Mouse (Mus musculus) neural tube, embryonic 11.5 days (tissue): ENCODE results near the gene Tmem116. TPM values are rescaled to one million over a fixed set of nuclear protein-coding genes. Genes with fewer than 3 reads are reported as not detected.

Experiments
- ATAC-seq: fragments of 200-750 bp; cut with Nextera tagmentation; 2 replicates; pipeline ENCODE4 v1.8.0; 2017; ENCODE audit warnings: moderate number of reproducible peaks, mild to moderate bottlenecking, moderate TSS enrichment, moderate library complexity; ENCODE audit not compliant: insufficient read depth, low FRiP score, low TSS enrichment
- DNase-seq: peaks from one replicate; pipeline ENCODE4 v3.0.0-alpha.2; 2015; ENCODE audit warnings: low spot score
- H3K27ac ChIP-seq: fragments of 300-500 bp; sonication (generic); 2 replicates; pipeline ENCODE4 v1.5.1; 2014; ENCODE audit warnings: low read depth, mild to moderate bottlenecking, low read length
- H3K27me3 ChIP-seq: fragments of 300-500 bp; sonication (generic); 2 replicates; pipeline ENCODE4 v1.6.1; 2014; ENCODE audit warnings: mild to moderate bottlenecking, low read length, mixed read lengths; ENCODE audit not compliant: control insufficient read depth, insufficient read depth
- H3K36me3 ChIP-seq: fragments of 300-500 bp; sonication (generic); 2 replicates; pipeline ENCODE4 v1.6.1; 2014; ENCODE audit warnings: mild to moderate bottlenecking, low read length, moderate library complexity, mixed read lengths; ENCODE audit not compliant: control insufficient read depth, insufficient read depth
- H3K4me1 ChIP-seq: fragments of 300-500 bp; sonication (generic); 2 replicates; pipeline ENCODE4 v1.6.1; 2014; ENCODE audit warnings: low read length, mixed read lengths; ENCODE audit not compliant: control insufficient read depth, insufficient read depth
- H3K4me2 ChIP-seq: fragments of 300-500 bp; sonication (generic); 2 replicates; pipeline ENCODE4 v1.6.1; 2014; ENCODE audit warnings: low read depth, mild to moderate bottlenecking, moderate library complexity
- H3K4me3 ChIP-seq: fragments of 300-500 bp; sonication (generic); 2 replicates; pipeline ENCODE4 v1.5.1; 2014; ENCODE audit warnings: low read depth, low read length
- H3K9ac ChIP-seq: fragments of 300-500 bp; sonication (generic); 2 replicates; pipeline ENCODE4 v1.6.1; 2014; ENCODE audit warnings: mild to moderate bottlenecking, low read length
- H3K9me3 ChIP-seq: fragments of 300-500 bp; sonication (generic); 2 replicates; pipeline ENCODE4 v1.6.1; 2016; ENCODE audit warnings: low read length; ENCODE audit not compliant: control insufficient read depth
- WGBS: fragments of 180-500 bp; shearing (Covaris S2); extraction: QIAGEN DNeasy Blood & Tissue Kit; methylation state at CpG from one replicate; pipeline ENCODE4 v1.1.7; 2014; 5-methylcytosine and 5-hydroxymethylcytosine counted together
- polyA plus RNA-seq: library from polyadenylated mRNA; unstranded; fragments of >200 nt; fragmentation: Nextera tagmentation; extraction: Ambion mirVana; gene quantifications from 2 replicates; pipeline ENCODE4 v1.2.1, GENCODE M21; 2014

Gene Tmem116
- polyA plus RNA-seq = 1.1 and 1.8 TPM in 2 replicates

GRCm38 (mm10) chr5:121451644-121452025 is at the start of gene Tmem116:
Tmem116 (plus strand) TSS chr5:121451893.
- Histone ChIP-seq H3K9ac (peak within 1 kb of the TSS; percentile 90), H3K4me3 (peak within 1 kb of the TSS; percentile 74), H3K4me1 (no peaks in the 10 kb centered on the region; the same call in 1 of the 2 replicates), H3K36me3 (peaks cover 5% of the 10 kb centered on the region), H3K27me3 (no peaks in the 10 kb centered on the region), H3K4me2 (peak within 1 kb of the TSS; percentile 68), H3K27ac (peak within 1 kb of the TSS; percentile 91), H3K9me3 (no peaks in the 10 kb centered on the region)
- ATAC-seq (0 out of 2 replicates have a peak, but pooled peaks have one; percentile 36), DNase-seq (peak; percentile 65)
- WGBS = under 1% methylated on average over 17 of the region's 17 CpGs

GRCm38 (mm10) chr5:121407856-121408255 is 43.8 kb upstream of the Tmem116 start:
- DNase-seq (no peak), ATAC-seq (no peak)
- H3K4me2 ChIP-seq = no peak overlapping the region
- no peaks in the 10 kb centered on the region for H3K27me3 ChIP-seq
- H3K9ac ChIP-seq = no peak overlapping the region
- peaks cover 8% of the 10 kb centered on the region for H3K36me3 ChIP-seq
- no peak overlapping the region for H3K27ac ChIP-seq
- WGBS = 93% methylated on average over 8 of the region's 8 CpGs
- H3K4me1 ChIP-seq = no peaks in the 10 kb centered on the region
- no peaks in the 10 kb centered on the region for H3K9me3 ChIP-seq
- H3K4me3 ChIP-seq = no peak overlapping the region

- DNase-seq (no peak), ATAC-seq (no peak)
- H3K4me2 ChIP-seq = no peak overlapping the region
- H3K9me3 ChIP-seq = no peaks in the 10 kb centered on the region
- no peaks in the 10 kb centered on the region for H3K4me1 ChIP-seq
- H3K36me3 ChIP-seq = peaks cover 21% of the 10 kb centered on the region
- H3K27me3 ChIP-seq = no peaks in the 10 kb centered on the region
- no peak overlapping the region for H3K4me3 ChIP-seq
- H3K9ac ChIP-seq = no peak overlapping the region
- H3K27ac ChIP-seq = no peak overlapping the region
- WGBS = 96% methylated on average over 4 of the region's 4 CpGs
These were observed 40.7 kb upstream of the Tmem116 start for GRCm38 (mm10) chr5:121410975-121411374.

GRCm38 (mm10) chr5:121420721-121421120 is 31.0 kb upstream of the Tmem116 start:
- Histone ChIP-seq H3K4me3 (no peak overlapping the region), H3K27ac (no peak overlapping the region), H3K9me3 (no peaks in the 10 kb centered on the region), H3K36me3 (peaks cover 39% of the 10 kb centered on the region), H3K9ac (no peak overlapping the region), H3K27me3 (no peaks in the 10 kb centered on the region), H3K4me1 (no peaks in the 10 kb centered on the region), H3K4me2 (no peak overlapping the region)
- ATAC-seq (no peak), DNase-seq (no peak)
- WGBS = 95% methylated on average over 9 of the region's 9 CpGs

GRCm38 (mm10) chr5:121422787-121423186 is 28.9 kb upstream of the Tmem116 start:
- Histone ChIP-seq H3K36me3 (peaks cover 44% of the 10 kb centered on the region), H3K9me3 (no peaks in the 10 kb centered on the region), H3K4me2 (no peak overlapping the region), H3K4me3 (no peak overlapping the region), H3K27ac (no peak overlapping the region), H3K27me3 (no peaks in the 10 kb centered on the region), H3K4me1 (no peaks in the 10 kb centered on the region), H3K9ac (no peak overlapping the region)
- 93% methylated on average over 6 of the region's 6 CpGs for WGBS
- DNase-seq (no peak), ATAC-seq (no peak)

- Histone ChIP-seq H3K9ac (no peak overlapping the region), H3K9me3 (no peaks in the 10 kb centered on the region), H3K36me3 (peaks cover 42% of the 10 kb centered on the region), H3K27me3 (no peaks in the 10 kb centered on the region), H3K4me2 (no peak overlapping the region), H3K4me3 (no peak overlapping the region), H3K27ac (no peak overlapping the region), H3K4me1 (no peaks in the 10 kb centered on the region)
- 94% methylated on average over 10 of the region's 10 CpGs for WGBS
- no peak for DNase-seq
- no peak for ATAC-seq
These were observed 28.4 kb upstream of the Tmem116 start for GRCm38 (mm10) chr5:121423297-121423696.

GRCm38 (mm10) chr5:121428954-121429353 is 22.7 kb upstream of the Tmem116 start:
- H3K36me3 ChIP-seq = peaks cover 54% of the 10 kb centered on the region
- no peak overlapping the region for H3K4me2 ChIP-seq
- H3K27ac ChIP-seq = no peak overlapping the region
- WGBS = 94% methylated on average over 3 of the region's 3 CpGs
- no peaks in the 10 kb centered on the region for H3K4me1 ChIP-seq
- H3K9me3 ChIP-seq = no peaks in the 10 kb centered on the region
- no peaks in the 10 kb centered on the region for H3K27me3 ChIP-seq
- no peak overlapping the region for H3K9ac ChIP-seq
- no peak overlapping the region for H3K4me3 ChIP-seq
- no peak for DNase-seq
- ATAC-seq = no peak

GRCm38 (mm10) chr5:121438131-121438530 is 13.6 kb upstream of the Tmem116 start:
- peaks cover 41% of the 10 kb centered on the region for H3K36me3 ChIP-seq
- H3K9me3 ChIP-seq = no peaks in the 10 kb centered on the region
- no peak overlapping the region for H3K27ac ChIP-seq
- 91% methylated on average over 5 of the region's 5 CpGs for WGBS
- no peak overlapping the region for H3K4me3 ChIP-seq
- no peaks in the 10 kb centered on the region for H3K4me1 ChIP-seq
- DNase-seq = no peak
- no peak overlapping the region for H3K4me2 ChIP-seq
- no peaks in the 10 kb centered on the region for H3K27me3 ChIP-seq
- ATAC-seq = no peak
- H3K9ac ChIP-seq = no peak overlapping the region

GRCm38 (mm10) chr5:121438756-121439155 is 12.9 kb upstream of the Tmem116 start:
- Histone ChIP-seq H3K9ac (no peak overlapping the region), H3K4me1 (no peaks in the 10 kb centered on the region), H3K4me2 (no peak overlapping the region), H3K36me3 (peaks cover 39% of the 10 kb centered on the region), H3K4me3 (no peak overlapping the region), H3K9me3 (no peaks in the 10 kb centered on the region), H3K27ac (no peak overlapping the region), H3K27me3 (no peaks in the 10 kb centered on the region)
- DNase-seq = no peak
- no peak for ATAC-seq
- 94% methylated on average over 11 of the region's 11 CpGs for WGBS
